21 mouse cellular contexts compared by ENCODE assay signal in the genomic region with DNA sequence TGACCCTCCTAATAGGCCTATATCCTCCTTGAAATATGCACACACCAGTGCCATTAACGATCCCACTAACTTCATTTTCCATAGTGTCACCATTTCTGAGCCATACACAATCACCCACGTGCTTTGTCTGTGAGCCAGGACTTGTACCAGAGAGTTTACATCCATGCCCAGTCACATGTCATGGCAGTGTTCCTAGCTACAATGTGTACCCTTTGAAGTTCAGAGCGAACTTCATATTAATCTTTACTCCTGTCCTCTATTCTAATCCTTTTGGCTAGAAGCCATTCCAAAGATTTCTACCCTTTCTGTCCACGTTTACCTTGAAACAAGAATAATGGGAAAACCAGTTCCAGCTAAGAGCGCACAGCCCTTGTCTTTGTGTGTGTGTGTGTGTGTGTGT. TPM values are rescaled to one million over a fixed set of nuclear protein-coding genes. Genes with fewer than 3 reads are reported as not detected.
A peak's percentile ranks its signal among the peaks of the same experiment; 100 is the strongest.
DNase-seq lines count a peak whose midpoint lies in the region; ATAC-seq and TF ChIP-seq lines count a peak whose summit lies in the region.
"Had no signal": no experiment of that assay in that cellular context is flagged by ENCODE, and none has a peak within 500 bp of the region (broad histone marks: within the 10 kb centered on the region; RNA-seq: fewer than 3 reads in every experiment).

No protein-coding gene starts in this region.

- no peak for TF ChIP-seq POLR2A in liver, adult 2 months (IDR thresholded peaks at IDR 0.05; ENCODE audit: extremely low read depth, insufficient read depth, low read length)

- H3K27me3 ChIP-seq in liver, adult 2 months (ENCODE audit: control insufficient read depth, insufficient read depth, low read length), result no peaks in the 10 kb centered on the region
- H3K27me3 ChIP-seq in liver, embryonic 12.5 days (replicated peaks), result no peaks in the 10 kb centered on the region
- H3K27me3 ChIP-seq in stomach, embryonic 15.5 days (replicated peaks), result no peaks in the 10 kb centered on the region
- H3K27me3 ChIP-seq in heart, embryonic 11.5 days (ENCODE audit: control insufficient read depth, insufficient read depth, low read length), result no peaks in the 10 kb centered on the region
- H3K27me3 ChIP-seq: embryonic facial prominence, embryonic 13.5 days; forebrain, embryonic 12.5 days; heart, embryonic 13.5 days had no signal

- 53% methylated on average over 5 of the region's 5 CpGs for WGBS in liver, adult 2 months
- 62% methylated on average over 5 of the region's 5 CpGs for WGBS in liver, embryonic 12.5 days (ENCODE audit: insufficient replicate concordance)
- WGBS in stomach, embryonic 15.5 days, result 51% methylated on average over 5 of the region's 5 CpGs
- 79% methylated on average over 5 of the region's 5 CpGs for WGBS in heart, embryonic 11.5 days (ENCODE audit: insufficient replicate concordance)

- H3K9me3 ChIP-seq in liver, embryonic 12.5 days (replicated peaks), result no peaks in the 10 kb centered on the region
- no peaks in the 10 kb centered on the region for H3K9me3 ChIP-seq in stomach, embryonic 15.5 days
- no peaks in the 10 kb centered on the region for H3K9me3 ChIP-seq in heart, embryonic 11.5 days (replicated peaks; ENCODE audit: control insufficient read depth, low read length)
- H3K9me3 ChIP-seq: embryonic facial prominence, embryonic 13.5 days; forebrain, embryonic 12.5 days; G1E; heart, embryonic 13.5 days had no signal

- no peak for TF ChIP-seq CTCF in liver, adult 2 months (IDR thresholded peaks at IDR 0.05; ENCODE audit: low read depth, low read length)

- H3K79me2 ChIP-seq in liver, adult 2 months (ENCODE audit: control insufficient read depth, insufficient read depth, low read length), result no peaks in the 10 kb centered on the region

- H3K4me1 ChIP-seq in liver, adult 2 months (ENCODE audit: control insufficient read depth, insufficient read depth, low read length), result peaks cover 3% of the 10 kb centered on the region; the same call in 1 of the 2 replicates
- H3K4me1 ChIP-seq in liver, embryonic 12.5 days, result peaks cover 12% of the 10 kb centered on the region
- no peaks in the 10 kb centered on the region for H3K4me1 ChIP-seq in stomach, embryonic 15.5 days
- no peaks in the 10 kb centered on the region for H3K4me1 ChIP-seq in heart, embryonic 11.5 days (ENCODE audit: control insufficient read depth, insufficient read depth, low read length)
- H3K4me1 ChIP-seq: embryonic facial prominence, embryonic 13.5 days; forebrain, embryonic 12.5 days; heart, embryonic 13.5 days had no signal

- no peak overlapping the region for H3K4me2 ChIP-seq in liver, embryonic 12.5 days
- no peak overlapping the region for H3K4me2 ChIP-seq in stomach, embryonic 15.5 days
- H3K4me2 ChIP-seq in heart, embryonic 11.5 days, result no peak overlapping the region
- H3K4me2 ChIP-seq: embryonic facial prominence, embryonic 13.5 days; forebrain, embryonic 12.5 days; heart, embryonic 13.5 days had no signal

- H3K36me3 ChIP-seq in liver, adult 2 months (ENCODE audit: control insufficient read depth, insufficient read depth, low read length), result no peaks in the 10 kb centered on the region
- H3K36me3 ChIP-seq in liver, embryonic 12.5 days, result no peaks in the 10 kb centered on the region
- H3K36me3 ChIP-seq in stomach, embryonic 15.5 days, result no peaks in the 10 kb centered on the region
- H3K36me3 ChIP-seq in heart, embryonic 11.5 days (ENCODE audit: control insufficient read depth, insufficient read depth, low read length), result no peaks in the 10 kb centered on the region
- H3K36me3 ChIP-seq: embryonic facial prominence, embryonic 13.5 days; forebrain, embryonic 12.5 days; heart, embryonic 13.5 days had no signal

- no peak overlapping the region for H3K27ac ChIP-seq in liver, adult 2 months (replicated peaks; ENCODE audit: insufficient read depth, low read depth, low read length)
- H3K27ac ChIP-seq in liver, embryonic 12.5 days, result no peak overlapping the region
- no peak overlapping the region for H3K27ac ChIP-seq in stomach, embryonic 15.5 days
- H3K27ac ChIP-seq in heart, embryonic 11.5 days (ENCODE audit: low read depth, low read length), result no peak overlapping the region
- H3K27ac ChIP-seq: embryonic facial prominence, embryonic 13.5 days; forebrain, embryonic 12.5 days; heart, embryonic 13.5 days had no signal

- peak; percentile 72 to 82 for DNase-seq in adrenal gland, adult (ENCODE audit: inconsistent age in 2 of 2, low spot score in 1 of 2)
- DNase-seq in adrenal gland, adult 18-20 months (ENCODE audit: low spot score in 2 of 2), result no peak
- DNase-seq in liver, adult 2 months (ENCODE audit: extremely low read depth, low read depth, low spot score), result peak; percentile 67
- DNase-seq in left cerebral cortex, postnatal 36 days (ENCODE audit: low spot score in 2 of 2), result no peak
- DNase-seq: B cell, adult 2 months; cerebellum, adult 11 months; cerebellum, adult 9-10 months; cerebellum, postnatal 25 days; forebrain, postnatal 0 days; gastrocnemius, postnatal 14 days; heart, postnatal 36 days had no signal

- H3K9ac ChIP-seq in liver, adult 2 months (ENCODE audit: low read depth, low read length), result no peak overlapping the region
- H3K9ac ChIP-seq in liver, embryonic 12.5 days, result no peak overlapping the region
- H3K9ac ChIP-seq in stomach, embryonic 15.5 days, result no peak overlapping the region
- H3K9ac ChIP-seq in heart, embryonic 11.5 days (ENCODE audit: low read depth, low read length), result no peak overlapping the region
- H3K9ac ChIP-seq: embryonic facial prominence, embryonic 13.5 days; forebrain, embryonic 12.5 days; forebrain, postnatal 0 days; heart, embryonic 13.5 days had no signal

- intact Hi-C loops in left cerebral cortex, postnatal 36 days (cut with DNase I), result no loop called here

- no peak overlapping the region for H3K4me3 ChIP-seq in liver, adult 2 months (ENCODE audit: insufficient read depth, low read depth, low read length)
- H3K4me3 ChIP-seq in liver, embryonic 12.5 days, result no peak overlapping the region
- no peak overlapping the region for H3K4me3 ChIP-seq in stomach, embryonic 15.5 days (replicated peaks)
- H3K4me3 ChIP-seq in heart, embryonic 11.5 days (ENCODE audit: low read depth, low read length), result no peak overlapping the region
- H3K4me3 ChIP-seq: embryonic facial prominence, embryonic 13.5 days; forebrain, embryonic 12.5 days; heart, embryonic 13.5 days had no signal

- ATAC-seq in liver, embryonic 12.5 days, result no peak
- ATAC-seq in stomach, embryonic 15.5 days (ENCODE audit: insufficient read depth, low FRiP score, low read depth), result peak; percentile 68; the same call in 1 of the 2 replicates
- no peak for ATAC-seq in heart, embryonic 11.5 days (replicated peaks; ENCODE audit: insufficient number of reproducible peaks, low FRiP score, low TSS enrichment)
- ATAC-seq: CD4-positive, CD25-positive, alpha-beta regulatory T cell, adult 4 months; forebrain, postnatal 0 days; hindbrain, embryonic 16.5 days; inflammation-experienced regulatory T-cells, adult 6 months had no signal

RNA-seq across cellular contexts. Expression of a gene that starts 31.1 kb away (rescaled TPM):
- 10 to 100 TPM; 25.5 to 32.4 TPM for total RNA-seq in adrenal gland, adult 18-20 months (2021)
- 6.5 and 8.0 TPM in 2 replicates for total RNA-seq in liver, adult 2 months (2014; rRNA removed)
- 1.2 and 1.6 TPM in 2 replicates for polyA plus RNA-seq in liver, adult 2 months (2012; rRNA removed)
- 21.3 and 21.4 TPM in 2 replicates for polyA plus RNA-seq in liver, embryonic 12.5 days (2016; fragmentation: Nextera tagmentation; extraction: Ambion mirVana)
- polyA plus RNA-seq in stomach, embryonic 15.5 days (2015; fragmentation: Nextera tagmentation; extraction: Ambion mirVana), result 30.3 and 30.4 TPM in 2 replicates
- 17.1 and 18.6 TPM in 2 replicates for polyA plus RNA-seq in heart, embryonic 11.5 days (2014; fragmentation: Nextera tagmentation; extraction: Ambion mirVana)
- total RNA-seq in left cerebral cortex, postnatal 36 days (2021), result 10 to 100 TPM; 60.3 to 61.6 TPM

Comparison
In these comparisons a context has a peak if more than half of its experiments do, and no peak if none do; other contexts are left out.
1. DNase-seq: peak in adrenal gland, adult (2 of 2) and liver, adult 2 months (single experiment); none in adrenal gland, adult 18-20 months (0 of 2) and left cerebral cortex, postnatal 36 days (0 of 2).